Mouse (Mus musculus): Measurements from ENCODE around the gene Map4k1. TPM values are rescaled to one million over a fixed set of nuclear protein-coding genes. Genes with fewer than 3 reads are reported as not detected.

Gene Map4k1
- polyA plus RNA-seq, 1 experiment: 12.0 TPM

GRCm38 (mm10) chr7:28944756-28945415 lies 37.0 kb upstream of the Map4k1 start:
- H3K27ac ChIP-seq (ENCODE audit: insufficient read depth, low read depth, low read length): no peak overlapping the region
- peaks cover 41% of the 10 kb centered on the region for H3K4me1 ChIP-seq (ENCODE audit: control insufficient read depth, insufficient read depth, low read length)
- H3K4me3 ChIP-seq (ENCODE audit: insufficient read depth, low read length): no peak overlapping the region
- TF ChIP-seq POLR2A (IDR thresholded peaks at IDR 0.05; ENCODE audit: borderline replicate concordance, low read depth, low read length) (no peak), CTCF (IDR thresholded peaks at IDR 0.05; ENCODE audit: low read depth, low read length) (no peak)

- H3K4me1 ChIP-seq (ENCODE audit: control insufficient read depth, insufficient read depth, low read length): peaks cover 44% of the 10 kb centered on the region
- H3K4me3 ChIP-seq (ENCODE audit: insufficient read depth, low read length): no peak overlapping the region
- TF ChIP-seq CTCF (IDR thresholded peaks at IDR 0.05; ENCODE audit: low read depth, low read length) (no peak), POLR2A (IDR thresholded peaks at IDR 0.05; ENCODE audit: borderline replicate concordance, low read depth, low read length) (no peak)
- H3K27ac ChIP-seq (ENCODE audit: insufficient read depth, low read depth, low read length): no peak overlapping the region
Observed at GRCm38 (mm10) chr7:28945416-28946270, 36.2 kb upstream of the Map4k1 start.

- H3K4me3 ChIP-seq (ENCODE audit: insufficient read depth, low read length): no peak overlapping the region
- H3K4me1 ChIP-seq (ENCODE audit: control insufficient read depth, insufficient read depth, low read length): peaks cover 49% of the 10 kb centered on the region
- TF ChIP-seq CTCF (IDR thresholded peaks at IDR 0.05; ENCODE audit: low read depth, low read length) (no peak), POLR2A (IDR thresholded peaks at IDR 0.05; ENCODE audit: borderline replicate concordance, low read depth, low read length) (no peak)
- H3K27ac ChIP-seq (ENCODE audit: insufficient read depth, low read depth, low read length): no peak overlapping the region
Observed at GRCm38 (mm10) chr7:28946271-28946610, 35.6 kb upstream of the Map4k1 start.

- Histone ChIP-seq H3K4me1 (ENCODE audit: control insufficient read depth, insufficient read depth, low read length) (peaks cover 70% of the 10 kb centered on the region), H3K4me3 (ENCODE audit: insufficient read depth, low read length) (no peak overlapping the region), H3K27ac (ENCODE audit: insufficient read depth, low read depth, low read length) (no peak overlapping the region)
- TF ChIP-seq POLR2A (IDR thresholded peaks at IDR 0.05; ENCODE audit: borderline replicate concordance, low read depth, low read length) (no peak), CTCF (IDR thresholded peaks at IDR 0.05; ENCODE audit: low read depth, low read length) (no peak)
Observed at GRCm38 (mm10) chr7:28948746-28949145, 33.1 kb upstream of the Map4k1 start.

- Histone ChIP-seq H3K27ac (ENCODE audit: insufficient read depth, low read depth, low read length) (no peak overlapping the region), H3K4me3 (ENCODE audit: insufficient read depth, low read length) (no peak overlapping the region), H3K4me1 (ENCODE audit: control insufficient read depth, insufficient read depth, low read length) (peaks cover 72% of the 10 kb centered on the region)
- TF ChIP-seq POLR2A (IDR thresholded peaks at IDR 0.05; ENCODE audit: borderline replicate concordance, low read depth, low read length) (no peak), CTCF (IDR thresholded peaks at IDR 0.05; ENCODE audit: low read depth, low read length) (no peak)
Observed at GRCm38 (mm10) chr7:28949298-28949697, 32.6 kb upstream of the Map4k1 start.

DNA sequence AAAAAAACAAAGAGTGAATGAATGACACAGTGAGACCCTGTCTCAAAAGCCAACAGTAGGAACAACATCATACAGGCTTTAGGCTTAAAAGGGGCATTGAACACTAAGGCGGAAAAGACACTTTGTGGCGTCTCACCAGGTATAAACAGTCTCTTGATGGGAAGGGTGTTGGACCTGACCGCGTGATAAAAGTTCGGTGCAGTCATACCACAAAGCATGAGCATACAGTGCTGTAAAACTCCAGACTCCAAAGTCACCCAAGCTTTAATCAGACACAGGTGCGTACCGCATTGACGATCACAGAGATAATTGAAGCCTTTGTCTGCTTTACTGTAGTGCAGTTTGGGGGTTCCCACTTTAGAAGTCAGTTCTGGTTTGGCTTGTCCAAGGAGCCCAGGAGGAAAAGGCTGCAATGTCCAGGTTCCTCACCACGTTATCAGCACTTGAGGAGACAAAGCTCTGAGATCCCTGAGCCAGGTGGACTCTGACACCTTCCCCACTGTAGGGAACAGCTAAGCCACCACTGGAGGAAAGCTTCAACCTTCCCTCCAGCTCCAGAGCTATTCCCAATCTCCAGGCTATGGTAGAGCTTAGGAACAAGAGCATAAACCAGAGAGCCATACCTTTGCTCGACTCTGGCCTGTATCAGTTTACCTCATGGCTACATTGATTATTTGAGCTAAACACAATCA lies 31.4 kb upstream of the Map4k1 start:
- Histone ChIP-seq H3K4me1 (ENCODE audit: control insufficient read depth, insufficient read depth, low read length) (peaks cover 74% of the 10 kb centered on the region), H3K4me3 (ENCODE audit: insufficient read depth, low read length) (no peak overlapping the region), H3K27ac (ENCODE audit: insufficient read depth, low read depth, low read length) (no peak overlapping the region)
- TF ChIP-seq CTCF (IDR thresholded peaks at IDR 0.05; ENCODE audit: low read depth, low read length) (no peak), POLR2A (IDR thresholded peaks at IDR 0.05; ENCODE audit: borderline replicate concordance, low read depth, low read length) (no peak)

DNA sequence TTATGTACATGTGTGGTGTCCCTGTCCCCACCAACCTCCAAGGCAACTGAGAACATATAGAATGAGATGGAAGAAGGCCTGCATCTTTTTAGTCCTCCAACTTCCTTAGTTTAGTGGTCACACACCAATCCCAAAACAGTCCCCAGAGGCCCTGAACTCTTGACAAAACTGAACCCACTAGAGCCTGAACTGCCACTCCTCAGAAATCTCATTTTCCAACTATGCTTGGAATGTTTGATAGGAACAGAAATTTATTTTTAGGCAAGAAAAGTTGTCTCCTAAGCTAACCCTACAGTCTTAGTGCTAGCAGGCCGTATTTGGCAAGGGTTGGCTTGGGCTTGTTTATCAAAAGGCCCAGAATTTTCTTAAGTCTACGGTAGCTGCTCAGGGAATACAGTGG lies 30.1 kb upstream of the Map4k1 start:
- Histone ChIP-seq H3K4me3 (ENCODE audit: insufficient read depth, low read length) (no peak overlapping the region), H3K4me1 (ENCODE audit: control insufficient read depth, insufficient read depth, low read length) (peaks cover 66% of the 10 kb centered on the region), H3K27ac (ENCODE audit: insufficient read depth, low read depth, low read length) (no peak overlapping the region)
- no peak for TF ChIP-seq CTCF (IDR thresholded peaks at IDR 0.05; ENCODE audit: low read depth, low read length)
- no peak for TF ChIP-seq POLR2A (IDR thresholded peaks at IDR 0.05; ENCODE audit: borderline replicate concordance, low read depth, low read length)

DNA sequence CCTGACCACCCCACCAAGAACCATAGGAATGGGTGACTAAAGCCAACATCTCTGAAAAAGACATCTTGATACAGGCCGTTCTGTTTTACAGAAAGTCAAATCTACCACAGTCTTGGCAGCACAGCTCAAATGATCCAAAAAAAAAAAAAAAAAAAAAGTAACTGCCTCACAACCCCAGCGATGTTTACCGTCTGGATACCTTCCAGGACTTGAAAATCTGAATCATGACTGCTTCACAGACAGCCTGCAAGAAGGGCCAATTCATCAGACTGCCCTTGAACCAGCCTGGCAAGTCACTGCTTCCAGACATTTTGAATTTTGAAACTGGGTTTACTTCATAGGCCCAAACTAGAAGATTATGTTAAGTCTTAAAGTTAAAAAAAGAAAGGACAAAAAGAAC lies 29.1 kb upstream of the Map4k1 start:
- H3K4me3 ChIP-seq (ENCODE audit: insufficient read depth, low read length): no peak overlapping the region
- H3K4me1 ChIP-seq (ENCODE audit: control insufficient read depth, insufficient read depth, low read length): peaks cover 64% of the 10 kb centered on the region
- no peak for TF ChIP-seq CTCF (IDR thresholded peaks at IDR 0.05; ENCODE audit: low read depth, low read length)
- TF ChIP-seq POLR2A (IDR thresholded peaks at IDR 0.05; ENCODE audit: borderline replicate concordance, low read depth, low read length): no peak
- H3K27ac ChIP-seq (ENCODE audit: insufficient read depth, low read depth, low read length): no peak overlapping the region

- H3K27ac ChIP-seq (ENCODE audit: insufficient read depth, low read depth, low read length): no peak overlapping the region
- no peak for TF ChIP-seq POLR2A (IDR thresholded peaks at IDR 0.05; ENCODE audit: borderline replicate concordance, low read depth, low read length)
- no peak for TF ChIP-seq CTCF (IDR thresholded peaks at IDR 0.05; ENCODE audit: low read depth, low read length)
- H3K4me1 ChIP-seq (ENCODE audit: control insufficient read depth, insufficient read depth, low read length): peaks cover 70% of the 10 kb centered on the region
- H3K4me3 ChIP-seq (ENCODE audit: insufficient read depth, low read length): no peak overlapping the region
Observed at GRCm38 (mm10) chr7:28953476-28954376, 28.1 kb upstream of the Map4k1 start.
